Mouse (Mus musculus): ENCODE measurements around the gene Fli1.

The Fli1 gene

DNA sequence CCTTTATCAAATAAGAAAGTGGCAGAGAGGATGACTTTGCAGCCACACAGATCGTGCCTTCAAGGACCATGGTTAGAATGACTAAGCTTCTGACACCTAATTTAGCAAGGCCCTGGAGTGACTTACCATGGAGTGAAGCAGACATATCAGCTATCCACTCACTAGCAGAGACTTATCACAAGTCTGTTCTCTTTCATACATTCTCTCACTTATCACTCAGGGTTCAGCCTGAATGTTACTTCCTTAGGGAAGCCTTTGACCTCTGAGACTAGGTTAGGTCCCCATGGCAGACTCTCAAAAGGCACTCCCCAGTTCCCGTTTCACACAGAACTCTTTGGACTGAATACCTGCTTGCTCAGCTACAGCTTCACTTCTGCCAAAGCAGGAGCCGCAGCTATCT is 21.3 kb downstream of the Fli1 start:
- DNase-seq, result no peak

DNA sequence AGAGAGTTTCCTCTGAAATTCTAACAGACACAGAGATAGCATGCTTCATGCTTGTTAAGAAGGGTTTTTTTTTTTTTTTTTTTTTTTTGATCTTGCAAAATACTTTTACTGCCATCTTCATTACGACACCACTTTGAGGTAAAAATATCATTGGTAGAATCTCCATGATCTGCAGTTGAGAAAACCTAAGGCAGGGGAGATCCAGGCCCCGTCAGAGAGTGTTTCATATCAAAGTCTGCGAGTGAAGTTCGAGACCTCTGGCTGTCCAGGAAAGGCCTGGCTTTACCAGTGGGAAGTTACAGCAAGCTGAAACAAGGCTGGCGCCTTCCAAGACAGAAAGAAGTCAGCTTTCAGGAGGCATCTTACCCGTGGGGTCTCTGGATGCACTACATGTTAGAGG is 21.8 kb downstream of the Fli1 start:
- no peak for DNase-seq

DNA sequence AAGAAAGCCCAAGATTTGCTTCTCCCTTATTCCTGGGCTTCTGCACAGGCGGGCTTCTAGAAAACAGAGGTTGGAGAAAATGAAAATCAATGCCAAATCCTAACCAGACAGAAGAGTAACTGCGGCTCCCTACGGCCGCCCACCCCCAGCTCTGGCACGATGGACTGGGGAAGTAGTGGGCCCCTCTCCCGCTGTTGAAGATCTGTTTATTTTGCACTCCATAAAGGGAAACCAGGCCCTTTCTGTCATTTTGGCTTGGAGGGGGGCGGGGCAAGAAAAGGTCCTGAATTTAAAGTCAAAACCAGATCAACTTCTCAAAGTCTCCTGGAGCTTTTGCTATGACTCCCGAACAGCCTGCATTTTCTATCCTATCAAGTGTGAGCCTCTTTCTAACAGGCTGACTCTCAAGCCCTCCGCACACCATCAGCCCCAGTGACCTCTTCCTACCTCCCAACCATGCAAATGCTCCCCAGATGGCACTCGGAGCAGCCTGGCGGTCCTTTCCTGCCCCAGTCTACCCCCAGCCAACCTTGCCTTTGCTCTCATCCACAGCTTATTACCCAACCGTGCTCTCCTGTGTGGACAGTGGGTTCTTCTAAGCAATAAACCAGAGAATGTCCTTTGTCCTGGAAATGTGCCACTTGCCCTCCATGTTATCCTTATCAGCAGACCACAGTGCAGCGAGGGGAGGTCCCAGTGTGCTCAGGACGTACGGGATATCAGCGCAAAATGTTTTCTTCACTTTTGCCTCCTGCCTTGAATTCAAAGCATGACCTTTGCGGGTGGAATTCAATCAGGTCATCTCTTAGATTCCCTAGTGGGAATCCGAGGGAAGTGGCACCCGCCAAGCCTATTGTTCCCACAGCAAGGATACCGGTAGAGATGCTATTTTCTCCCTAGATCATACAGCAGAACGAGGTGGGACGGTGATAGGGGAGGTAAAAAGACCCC is 23.3 kb downstream of the Fli1 start:
- no peak for DNase-seq

DNA sequence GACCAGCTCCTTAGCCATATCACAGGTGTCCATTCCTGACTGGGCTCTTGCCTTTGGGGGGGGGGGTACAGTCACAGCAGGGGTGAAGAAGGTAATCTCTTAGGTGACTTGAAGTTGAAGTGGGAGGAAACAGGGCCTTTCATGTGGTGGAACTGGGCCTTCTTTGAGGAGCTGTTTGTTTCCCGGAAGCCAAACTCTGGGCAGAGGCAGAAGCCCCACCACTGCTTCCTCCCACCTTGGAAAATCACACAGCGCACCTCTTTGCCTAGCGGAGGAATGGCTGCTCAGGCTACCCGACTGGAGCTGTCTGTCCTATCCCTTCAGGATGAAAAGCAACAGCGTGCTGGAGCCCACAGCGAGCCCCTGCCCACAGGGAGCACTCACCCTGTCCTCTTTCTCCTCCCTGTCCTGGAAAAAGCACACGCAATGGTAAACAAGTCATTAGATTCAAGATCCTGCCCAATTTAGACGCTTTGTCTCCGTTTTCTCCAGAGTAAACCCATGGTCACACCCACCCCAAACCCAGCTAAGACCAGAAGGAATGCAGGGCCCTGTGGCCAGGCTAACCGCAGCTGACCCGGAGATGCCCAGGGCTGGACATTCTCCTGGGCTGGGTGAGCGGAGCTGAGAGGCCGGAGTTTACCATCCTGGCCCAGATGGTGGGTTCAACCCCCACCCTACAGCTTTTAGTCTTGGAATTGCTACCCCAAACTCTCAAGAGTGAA is 24.1 kb downstream of the Fli1 start:
- DNase-seq, result no peak

DNA sequence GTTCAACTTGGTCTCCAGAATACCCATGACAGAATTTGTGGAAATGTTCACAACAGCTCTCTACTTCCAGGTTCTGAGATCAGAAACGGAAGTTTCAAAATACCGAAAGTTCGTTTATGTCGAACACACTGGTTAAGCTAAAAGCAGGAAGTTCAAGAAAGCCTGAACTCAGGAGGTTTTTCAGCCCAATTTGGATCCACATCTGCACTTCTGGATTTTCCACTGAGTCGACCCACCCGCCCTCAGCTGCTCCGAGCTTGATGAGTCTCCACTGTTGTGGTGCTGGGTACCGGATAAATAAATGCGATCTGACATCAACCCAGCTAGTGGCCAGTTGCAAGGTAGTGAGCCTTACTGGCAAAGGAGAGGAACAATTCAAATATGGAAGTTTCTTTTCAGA is 26.0 kb downstream of the Fli1 start:
- no peak for DNase-seq

DNA sequence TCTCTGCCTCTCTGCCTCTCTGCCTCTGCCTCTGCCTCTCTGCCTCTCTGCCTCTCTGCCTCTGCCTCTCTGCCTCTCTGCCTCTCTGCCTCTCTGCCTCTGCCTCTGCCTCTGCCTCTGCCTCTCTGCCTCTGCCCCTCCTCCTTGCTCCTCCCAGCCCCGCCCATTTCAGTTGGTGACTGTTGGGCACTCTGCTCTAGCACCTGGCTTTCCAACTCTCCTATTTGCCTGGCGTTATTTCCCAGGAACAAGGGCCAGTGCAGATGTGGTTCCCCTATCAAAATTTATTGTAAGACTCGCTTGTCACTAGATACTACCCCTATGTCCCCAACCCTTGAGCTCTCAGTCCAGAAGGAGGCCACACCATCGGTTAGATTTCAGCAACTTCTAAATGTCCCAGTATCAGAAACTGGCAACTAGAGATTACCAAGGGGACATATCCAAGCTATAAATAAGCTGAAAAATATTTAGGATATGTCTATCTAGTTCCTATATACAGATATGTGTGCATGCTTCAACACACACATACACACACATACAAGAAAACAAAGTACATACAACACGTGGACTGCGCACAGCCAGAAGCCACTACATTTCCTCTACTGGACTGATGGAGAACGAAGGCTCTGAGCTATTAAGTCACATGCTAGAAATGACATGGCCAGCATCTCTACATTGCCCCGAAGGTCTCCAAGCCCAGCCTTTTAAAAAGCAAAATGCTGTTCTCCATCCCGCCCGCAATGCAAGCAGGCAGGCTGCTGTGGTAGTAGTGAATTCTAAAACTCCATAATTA is 26.6 kb downstream of the Fli1 start:
- no peak for DNase-seq

DNA sequence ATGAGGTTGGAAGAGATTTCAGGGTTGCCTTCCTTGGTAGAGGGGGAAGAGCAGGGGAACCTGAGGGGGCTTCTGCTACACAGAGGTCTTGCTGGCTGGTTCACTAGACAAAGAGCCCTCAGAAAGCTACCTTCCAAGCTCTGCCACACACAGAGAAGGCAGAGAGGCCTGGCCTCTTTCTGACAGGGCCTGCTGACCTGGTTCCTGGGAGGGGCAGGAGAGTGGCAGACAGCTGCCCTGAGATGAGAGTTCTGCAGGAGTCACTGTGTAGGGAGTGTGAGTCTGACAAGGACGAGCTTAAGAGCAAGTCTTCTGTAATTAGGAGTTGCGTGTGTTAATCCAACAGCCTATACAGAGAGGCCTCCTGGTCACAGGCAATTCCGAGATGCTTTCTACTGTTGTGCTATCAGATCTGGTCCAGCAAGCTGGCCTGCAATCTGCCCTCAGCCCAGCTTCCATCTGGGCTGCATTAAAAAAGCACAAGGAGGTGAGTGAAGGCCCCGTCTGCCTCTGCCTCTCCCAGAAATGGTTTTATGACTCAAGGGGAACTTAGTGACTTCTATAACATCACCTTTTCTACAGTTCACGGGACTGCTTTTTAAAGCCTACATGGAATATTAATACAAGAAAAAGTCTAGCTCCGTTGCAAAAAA is 28.1 kb downstream of the Fli1 start:
- no peak for DNase-seq

DNA sequence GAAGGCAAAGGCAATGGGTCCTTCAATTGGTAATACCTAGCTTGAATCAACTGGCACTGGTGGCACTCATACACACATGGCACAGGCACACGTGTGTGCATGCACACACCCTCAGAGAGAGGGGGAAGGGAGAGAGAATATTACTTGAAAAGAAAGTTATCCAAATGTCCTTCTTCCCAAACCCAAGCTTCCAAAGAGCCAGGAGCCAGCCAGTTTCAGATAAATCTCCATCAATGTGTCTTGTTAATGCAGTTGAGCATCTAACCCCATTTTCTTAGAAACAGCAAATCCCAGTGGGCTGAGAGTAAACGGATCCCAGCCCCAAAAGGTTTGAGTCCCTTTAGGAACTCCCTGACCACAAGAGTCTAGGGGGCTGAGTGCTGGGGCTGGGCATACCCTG is 29.2 kb downstream of the Fli1 start:
- no peak for DNase-seq

DNA sequence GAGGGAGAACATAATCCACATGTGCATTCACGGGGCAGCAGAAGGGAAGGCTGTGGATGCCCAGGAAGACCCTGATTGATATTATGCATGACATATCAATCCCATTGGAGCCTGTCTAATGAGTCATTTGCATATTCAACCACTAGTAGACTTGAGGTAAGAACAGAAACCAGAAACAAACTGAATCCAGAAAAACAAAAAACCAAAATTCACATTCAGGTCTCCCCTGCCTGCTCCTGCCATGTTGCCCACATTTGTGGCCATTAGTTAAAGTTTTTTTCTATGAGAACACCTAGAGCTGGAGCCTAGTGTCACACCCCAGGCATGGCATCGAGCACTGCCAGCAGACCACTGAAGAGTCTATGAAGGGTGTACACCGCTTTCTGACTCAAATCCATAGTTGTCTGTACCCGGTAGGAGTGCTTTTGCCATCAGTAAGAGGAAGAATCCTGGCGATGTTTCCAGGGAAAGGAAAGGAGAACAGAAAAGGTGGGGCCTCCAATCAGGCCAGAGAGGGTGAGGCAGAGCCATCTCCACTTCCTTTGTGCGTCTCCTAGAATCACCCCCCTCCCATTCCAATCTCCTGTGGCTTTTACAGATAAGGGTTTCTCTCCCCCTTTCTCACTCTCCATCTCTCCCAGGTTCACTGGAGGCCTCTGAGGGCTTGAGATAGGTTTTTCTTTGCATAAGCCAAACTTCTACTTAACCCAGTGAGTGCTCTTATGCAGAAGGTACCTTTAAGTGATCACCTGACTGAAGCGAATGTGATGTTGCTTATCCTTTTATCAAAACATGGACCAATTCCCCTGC is 32.0 kb downstream of the Fli1 start:
- no peak for DNase-seq

DNA sequence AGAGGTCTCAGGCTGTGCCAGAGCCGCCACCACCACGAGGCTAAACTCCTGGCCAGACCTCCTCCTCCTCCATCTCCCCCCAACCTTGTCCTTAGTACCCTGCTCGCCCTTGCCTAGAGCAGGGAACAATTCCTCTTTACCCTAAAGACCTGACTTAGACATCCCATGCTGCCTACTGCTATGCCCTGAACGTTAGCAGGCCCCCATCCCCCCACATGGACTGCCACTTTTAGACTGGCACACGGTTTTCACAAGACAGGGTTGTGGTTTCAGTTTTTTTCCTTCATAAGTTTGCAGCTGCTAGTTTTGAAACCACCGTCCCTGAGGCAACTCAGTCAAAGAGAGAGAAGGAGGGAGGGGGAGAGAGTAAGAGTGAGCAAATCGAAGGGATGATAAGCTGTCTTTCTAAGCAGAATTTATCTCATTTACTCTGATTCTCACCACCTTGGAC is 32.9 kb downstream of the Fli1 start:
- no peak for DNase-seq

DNA sequence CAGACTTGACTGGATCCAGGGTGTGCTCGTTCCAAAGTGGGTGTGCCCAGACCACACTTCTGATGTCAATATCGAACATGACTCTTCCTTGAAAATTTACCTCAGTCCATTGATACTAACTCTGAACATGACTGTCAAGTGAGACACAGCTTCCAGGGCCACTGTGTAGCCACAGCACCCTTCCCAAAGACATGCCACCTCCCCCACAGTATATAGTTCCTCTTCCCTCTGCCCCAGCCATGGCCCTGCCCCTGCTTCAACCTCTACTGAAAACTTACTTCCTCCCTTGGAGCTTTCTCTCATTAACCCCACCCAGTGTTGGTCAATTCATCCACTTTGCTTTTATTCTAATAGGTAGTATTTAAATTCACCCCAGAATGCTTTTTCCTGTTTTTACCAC is 34.0 kb downstream of the Fli1 start:
- DNase-seq, result no peak

DNA sequence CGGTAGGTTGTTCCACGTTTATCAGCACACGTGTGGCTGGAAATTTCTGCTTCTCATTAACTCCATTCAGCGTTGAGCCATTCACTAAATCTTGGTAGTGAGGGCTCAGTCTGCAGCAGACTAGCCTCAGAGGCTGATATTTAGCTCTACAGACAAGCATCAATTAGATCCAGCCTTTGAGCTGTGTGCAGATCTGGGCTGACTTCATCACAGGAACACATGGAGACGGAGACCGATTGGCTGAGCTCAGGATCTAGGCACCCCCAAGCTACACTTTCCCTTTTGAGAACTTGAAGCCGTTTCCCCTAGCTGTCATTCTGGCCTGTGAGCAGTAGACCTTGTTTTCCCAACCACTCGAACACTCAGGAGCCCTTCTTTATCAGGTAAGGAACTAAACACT is 34.5 kb downstream of the Fli1 start:
- DNase-seq, result no peak

DNA sequence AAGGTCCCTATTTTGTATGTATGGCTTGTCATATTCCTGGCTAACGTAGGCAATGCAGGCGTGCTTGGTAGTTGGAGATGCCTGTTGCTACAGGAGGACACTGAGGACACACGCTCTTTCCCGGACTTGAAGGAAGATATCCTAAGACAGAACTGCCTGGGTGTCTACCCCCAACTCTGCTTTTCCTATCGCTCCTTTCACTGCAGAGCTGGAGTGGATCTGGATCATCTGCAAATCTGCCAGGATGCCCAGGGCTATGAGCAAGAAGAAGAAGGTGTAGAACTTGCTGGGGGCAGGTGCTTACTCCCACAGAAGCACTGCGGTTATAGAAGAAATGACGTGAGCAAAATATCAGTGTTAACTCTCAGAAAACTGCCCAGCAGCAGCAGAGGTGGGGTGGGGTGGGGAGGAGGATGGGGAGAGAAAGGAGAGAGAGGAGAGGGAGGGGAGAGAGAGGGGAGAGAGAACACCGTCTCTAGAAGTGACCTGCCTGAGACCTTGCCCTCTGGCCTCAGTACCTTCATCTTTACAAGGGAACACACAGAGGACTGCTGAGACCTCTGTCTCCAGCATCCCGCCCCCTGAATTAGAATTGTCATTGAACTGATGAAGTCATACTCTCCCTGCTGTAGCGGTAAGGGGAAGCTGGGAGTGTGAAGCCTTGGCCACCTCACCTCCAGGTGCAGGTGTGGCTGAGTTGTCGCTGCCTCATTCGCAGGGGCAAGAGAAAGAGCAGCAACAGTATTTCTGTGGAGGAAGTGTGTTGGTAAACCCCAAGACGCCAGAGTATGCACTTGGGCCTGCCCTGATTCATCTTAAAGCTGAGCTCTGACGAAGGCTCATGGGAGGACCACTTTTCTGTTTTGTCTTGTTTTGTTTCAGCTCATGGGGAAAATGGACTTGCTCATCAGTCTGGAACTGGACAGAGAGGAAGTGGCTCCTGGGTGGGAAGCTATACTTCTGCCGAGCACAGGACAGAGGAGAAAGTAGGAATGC is 35.5 kb downstream of the Fli1 start:
- no peak for DNase-seq

DNA sequence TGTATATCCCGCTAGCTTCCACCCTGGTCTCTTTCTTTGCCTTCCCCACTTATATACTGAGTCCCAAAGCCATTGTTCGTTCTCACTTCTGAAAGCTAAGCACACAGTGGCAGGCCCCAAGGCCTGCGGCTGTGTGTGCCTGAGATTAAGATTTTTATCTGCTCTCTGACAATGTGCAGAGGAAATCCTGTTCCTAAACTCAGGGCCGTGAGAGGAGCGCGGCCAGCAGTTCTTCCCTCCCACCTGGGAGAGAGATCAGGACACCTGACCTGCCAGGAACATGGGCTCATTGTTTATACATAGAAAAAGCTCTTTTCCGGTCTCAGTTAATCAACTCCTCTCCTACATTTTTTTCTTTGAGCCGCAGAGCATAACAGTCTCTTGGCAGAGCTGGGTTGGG is 36.5 kb downstream of the Fli1 start:
- DNase-seq, result no peak

DNA sequence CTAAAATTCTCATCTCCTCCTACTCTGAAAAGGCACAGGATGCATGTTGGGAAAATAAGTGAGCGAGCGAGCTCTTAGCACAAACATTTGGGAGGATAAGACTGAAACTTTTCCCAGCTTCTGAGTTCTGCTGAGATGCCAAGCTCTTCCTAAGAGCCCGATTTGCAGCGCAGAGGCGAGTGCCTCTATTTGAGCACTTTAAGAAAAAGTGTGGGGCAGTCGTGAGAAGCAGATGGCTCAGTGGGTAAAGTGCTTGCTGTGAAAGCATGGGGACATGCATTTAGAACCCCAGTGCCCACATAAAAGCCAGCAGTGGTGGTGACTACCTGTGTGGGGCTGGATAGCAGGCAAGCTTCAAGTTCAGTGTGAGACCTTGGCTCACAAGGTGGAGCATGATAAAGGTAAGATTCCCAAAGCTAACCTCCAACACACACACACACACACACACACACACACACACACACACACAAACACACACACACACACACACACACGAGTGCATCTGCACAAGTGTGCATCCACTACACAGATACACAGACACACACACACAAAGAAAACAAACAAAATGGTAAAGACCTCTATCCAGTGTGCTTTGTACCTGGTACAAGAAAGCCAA is 37.1 kb downstream of the Fli1 start:
- DNase-seq, result peak; percentile 15

DNA sequence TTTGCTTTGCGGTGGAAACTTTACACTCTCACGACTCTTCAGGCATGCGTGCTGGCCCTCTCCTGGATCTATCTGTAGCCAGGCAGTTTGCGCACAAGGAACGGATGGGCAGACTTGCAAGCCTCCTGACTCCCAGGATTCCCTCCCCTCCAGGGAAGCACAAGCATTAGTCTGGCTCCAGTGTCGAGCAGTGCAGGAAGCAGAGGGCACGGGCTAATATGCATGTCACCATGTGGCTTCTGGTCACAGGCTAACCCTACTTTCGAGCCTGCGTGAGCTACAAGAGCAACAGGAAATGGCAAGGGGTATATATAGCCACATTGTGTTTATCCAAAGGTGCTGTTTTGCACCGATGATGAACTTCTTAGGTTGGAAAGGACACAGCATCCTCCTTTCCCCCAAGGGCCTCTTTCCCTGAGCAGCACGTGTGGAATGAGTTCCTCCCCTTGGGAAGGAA is 38.6 kb downstream of the Fli1 start:
- DNase-seq, result no peak

DNA sequence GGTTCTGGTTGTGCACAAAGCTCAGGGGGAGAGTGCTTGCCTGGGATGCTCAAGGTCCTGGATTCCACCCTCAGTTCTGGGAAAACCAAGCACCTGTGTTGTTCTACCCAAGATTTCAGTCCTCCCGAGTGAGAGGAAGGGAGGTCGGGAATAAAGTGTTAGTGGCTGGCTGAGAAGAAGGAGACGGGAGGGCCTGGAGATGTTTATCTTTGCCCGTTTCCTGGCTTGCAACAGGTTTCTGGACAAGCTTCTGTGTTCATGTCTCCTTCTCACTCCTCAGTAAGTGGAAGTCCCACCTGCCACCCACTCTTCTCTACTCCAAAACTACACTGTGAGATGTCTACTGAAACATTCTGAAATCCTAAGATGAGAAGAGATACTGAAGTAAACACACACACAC is 39.2 kb downstream of the Fli1 start:
- no peak for DNase-seq

DNA sequence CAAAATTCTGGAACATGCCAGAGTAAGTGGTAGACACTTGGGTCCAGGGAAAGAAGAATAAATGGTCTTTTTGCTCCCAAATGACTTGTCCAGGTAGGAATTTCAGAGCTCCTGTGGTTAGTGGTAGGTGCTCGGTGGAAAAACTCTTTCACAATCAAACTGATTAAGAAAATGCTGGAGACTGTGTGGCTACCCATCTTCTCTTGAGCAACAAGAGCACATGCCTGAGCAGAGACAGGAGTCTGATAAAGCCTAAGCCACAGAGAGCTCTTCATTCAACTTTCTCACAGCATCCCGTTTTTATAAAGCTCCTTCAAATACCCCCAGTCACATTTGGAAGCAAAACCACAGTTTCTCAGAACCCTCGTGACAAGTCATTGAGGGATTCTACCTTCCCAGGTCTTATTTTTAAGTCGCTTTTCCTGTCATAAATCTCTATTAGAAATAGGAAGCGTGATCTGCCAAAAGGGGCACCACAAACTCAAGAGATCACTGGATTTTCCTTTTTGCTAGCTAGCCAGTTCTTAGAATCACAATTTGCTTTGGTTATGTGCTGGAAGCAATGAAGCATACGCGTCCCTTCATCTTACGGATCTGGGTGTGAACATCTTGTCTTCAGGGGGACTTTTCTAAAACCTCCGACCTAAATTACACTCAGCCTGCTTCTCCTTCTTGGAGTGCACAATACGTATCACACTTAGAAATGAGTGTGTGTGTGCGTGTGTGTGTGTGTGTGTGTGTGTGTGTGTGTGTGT is 40.2 kb downstream of the Fli1 start:
- no peak for DNase-seq

DNA sequence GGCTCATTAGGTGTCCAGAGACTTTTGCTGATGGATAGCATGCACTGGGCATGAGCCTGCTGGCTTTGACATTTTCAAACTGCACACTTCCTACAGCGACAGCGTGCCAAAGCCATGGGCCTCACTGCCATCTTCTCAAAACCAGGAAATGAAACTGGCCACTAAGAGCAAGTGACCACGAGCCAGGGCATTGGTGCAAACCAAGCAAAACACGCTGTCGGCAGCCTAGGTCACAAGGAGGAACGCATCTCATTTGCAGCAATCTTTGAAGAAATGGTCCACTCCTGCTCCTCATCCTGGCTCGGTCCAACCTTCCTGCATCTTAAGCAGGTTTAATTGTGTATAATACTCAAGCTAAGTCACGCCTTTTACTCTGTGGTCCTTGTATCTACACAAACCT is 41.8 kb downstream of the Fli1 start:
- DNase-seq, result no peak

Data from right cerebral cortex, postnatal 25 days (tissue).